Mouse (Mus musculus) thymus, adult 2 months (tissue): Measurements from ENCODE around the gene Igsf9.

Experiments used
- CTCF ChIP-seq: fragments of 200-500 bp; IDR thresholded peaks from 2 replicates; pipeline ENCODE4 v1.5.1; 2012; ENCODE audit warnings: mild to moderate bottlenecking, control low read depth, low read length, moderate library complexity, borderline replicate concordance; ENCODE audit not compliant: control insufficient read depth, poor library complexity, insufficient read depth; ENCODE audit errors: extremely low read depth
- POLR2A ChIP-seq: fragments of 200-500 bp; IDR thresholded peaks from 2 replicates; pipeline ENCODE4 v1.6.1; 2012; ENCODE audit warnings: mild to moderate bottlenecking, low read length, control low read depth, moderate library complexity; ENCODE audit not compliant: control insufficient read depth, poor library complexity, insufficient read depth; ENCODE audit errors: extremely low read depth

DNA sequence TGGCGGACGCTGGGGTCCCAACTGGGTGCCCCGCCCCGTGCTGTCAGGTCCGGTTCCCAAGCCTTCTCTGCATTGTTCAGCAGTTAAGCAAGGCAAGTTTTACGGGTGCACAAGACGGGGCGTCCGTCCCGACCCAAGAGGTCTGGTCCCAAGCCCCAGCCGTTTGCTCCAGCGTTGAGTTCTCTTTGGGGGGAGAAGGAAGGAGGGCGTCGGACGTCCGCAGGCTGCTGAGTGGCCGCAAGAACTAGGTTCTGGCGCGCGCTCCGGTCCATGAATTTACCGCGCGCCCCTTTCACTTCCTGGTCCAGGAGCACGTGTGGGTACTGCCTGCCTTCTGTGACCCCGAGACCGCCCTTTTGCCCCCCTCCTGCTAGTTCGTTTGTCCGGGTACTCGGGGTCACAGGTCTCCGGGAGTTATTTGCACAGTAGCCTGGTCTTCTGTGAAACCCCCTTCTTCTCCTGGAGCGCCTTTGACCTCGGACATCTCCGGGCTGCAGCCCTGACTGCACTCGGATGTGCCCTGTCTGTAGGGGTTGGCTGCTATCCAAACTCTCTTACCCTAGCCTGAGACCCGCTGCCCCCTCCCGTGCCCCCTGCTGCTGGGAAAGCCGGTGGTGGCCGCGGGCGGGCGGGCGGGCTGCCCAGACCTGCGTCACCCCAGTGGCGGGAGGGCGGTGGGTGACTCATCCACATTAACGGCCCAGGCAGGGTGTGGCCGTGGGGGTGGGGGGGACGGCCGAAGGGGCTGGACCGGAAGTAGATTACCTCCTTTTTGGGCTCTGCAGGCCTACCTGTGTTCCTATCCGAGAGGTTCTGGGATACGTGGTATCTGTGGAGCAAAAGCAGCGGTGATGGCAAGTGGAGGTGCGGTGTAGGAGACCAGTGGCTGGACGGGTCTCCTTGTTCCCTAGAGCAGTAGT is 19.1 kb downstream of the Igsf9 start:
- TF ChIP-seq CTCF: no peak; the same call in 1 of the 2 replicates
- no peak for TF ChIP-seq POLR2A
